Mouse (Mus musculus): ENCODE results near the gene Gcn1l1.
"Not testable (repeated sequence)": the region's sequence is repeated elsewhere in the genome, so short reads cannot be mapped to it uniquely, and the experiment has no call there.

The Gcn1l1 gene

DNA sequence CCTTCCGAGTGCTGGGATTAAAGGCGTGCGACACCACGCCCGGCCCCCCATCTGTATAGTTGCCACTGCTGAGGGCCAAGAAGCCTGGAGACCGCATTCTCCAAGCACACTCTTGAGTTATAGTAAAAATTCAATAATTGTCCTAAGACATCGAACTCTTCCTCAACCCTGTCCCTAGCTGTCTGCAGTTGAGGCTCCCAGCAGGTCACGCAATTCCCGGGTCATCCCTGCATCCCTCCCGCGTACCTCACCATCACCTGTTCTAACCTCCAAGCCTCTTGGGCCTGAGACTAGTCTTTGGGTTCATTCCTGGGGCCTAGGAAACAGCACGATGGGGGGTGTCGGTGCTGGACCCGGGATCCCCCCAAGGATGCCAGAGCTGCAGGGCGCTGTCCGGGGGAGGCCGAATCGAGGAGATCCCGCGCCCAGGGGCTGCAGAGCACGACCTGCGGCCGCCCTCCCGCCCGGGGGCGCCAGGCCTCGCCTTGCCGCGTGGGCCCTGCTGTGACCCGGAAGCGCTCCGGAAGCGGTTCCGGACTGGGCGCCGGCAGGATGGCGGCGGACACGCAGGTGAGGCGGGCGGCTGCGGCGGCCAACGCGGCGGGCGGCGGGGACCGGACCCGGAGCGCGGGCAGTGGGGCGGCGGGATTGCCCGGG, at the start of gene Gcn1l1:
Gene Gcn1l1 (plus strand): TSS at position 518 of the 657 bp plus-strand sequence.
- DNase-seq (ENCODE audit: low spot score), result peak; percentile 70

DNA sequence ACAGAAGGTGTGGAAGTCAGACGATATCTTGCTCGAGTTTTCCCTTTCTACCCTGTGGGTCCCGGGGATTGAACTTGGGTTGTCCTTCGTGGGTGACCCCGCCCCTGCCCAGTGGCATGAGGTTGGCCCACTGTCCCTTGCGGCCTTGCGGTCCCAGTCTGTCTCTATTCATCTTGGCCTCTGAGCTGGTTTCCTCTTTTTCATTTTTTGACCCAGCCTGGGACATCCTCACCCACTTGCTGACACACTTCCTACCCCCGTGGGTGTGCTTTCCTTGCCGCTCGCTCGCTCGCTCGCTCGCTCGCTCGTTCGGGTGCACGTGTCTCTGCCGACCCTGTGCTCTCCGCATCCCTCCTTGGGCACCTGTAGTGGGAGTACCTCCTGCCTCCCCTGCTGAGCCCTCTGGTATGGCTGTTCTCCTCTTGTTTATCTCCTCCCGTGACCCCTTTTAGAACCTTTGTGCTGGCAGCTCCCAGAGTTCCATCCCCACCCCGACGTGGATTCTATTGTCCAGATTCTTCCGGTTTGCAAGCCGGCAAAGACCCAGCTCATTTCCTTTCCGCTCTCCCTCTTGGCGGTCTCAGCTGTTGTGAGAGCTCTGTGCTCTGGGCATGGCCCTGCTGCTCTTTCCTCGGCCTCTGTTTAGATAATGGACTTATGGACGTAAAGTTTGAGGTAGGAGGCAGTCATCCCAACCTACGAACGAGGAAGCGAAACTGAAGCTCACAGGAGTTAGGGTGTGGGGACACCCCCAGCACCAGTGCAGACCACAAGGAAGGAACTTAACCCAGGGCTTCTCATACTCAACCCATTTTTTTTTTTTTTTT, 48.8 kb upstream of the Gcn1l1 start:
- DNase-seq (ENCODE audit: low spot score), result no peak

- DNase-seq (ENCODE audit: low spot score), result no peak
Observed at GRCm38 (mm10) chr5:115516908-115517307, 48.1 kb upstream of the Gcn1l1 start.

DNA sequence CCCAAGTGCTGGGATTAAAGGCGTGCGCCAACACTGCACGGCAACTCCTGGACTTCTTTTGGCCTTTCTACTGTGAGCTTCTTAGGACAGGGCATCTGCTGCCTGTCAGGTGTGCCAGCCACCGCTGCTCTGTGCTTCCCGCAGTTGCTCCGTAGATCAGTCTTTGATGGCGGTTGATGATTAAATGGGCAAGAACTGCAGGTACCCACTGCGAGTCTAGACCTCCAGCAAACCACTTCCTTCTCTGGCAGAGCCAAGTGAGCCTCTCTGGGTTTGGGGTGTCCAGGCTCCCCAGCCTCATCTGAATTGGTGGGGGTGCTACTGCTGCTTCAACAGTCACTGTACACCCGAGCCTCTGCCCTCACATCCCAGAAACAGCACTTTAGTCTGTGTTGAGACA, 47.6 kb upstream of the Gcn1l1 start:
- DNase-seq (ENCODE audit: low spot score), result no peak

- DNase-seq (ENCODE audit: low spot score), result not testable (repeated sequence)
Observed at GRCm38 (mm10) chr5:115518214-115518613, 46.8 kb upstream of the Gcn1l1 start.

DNA sequence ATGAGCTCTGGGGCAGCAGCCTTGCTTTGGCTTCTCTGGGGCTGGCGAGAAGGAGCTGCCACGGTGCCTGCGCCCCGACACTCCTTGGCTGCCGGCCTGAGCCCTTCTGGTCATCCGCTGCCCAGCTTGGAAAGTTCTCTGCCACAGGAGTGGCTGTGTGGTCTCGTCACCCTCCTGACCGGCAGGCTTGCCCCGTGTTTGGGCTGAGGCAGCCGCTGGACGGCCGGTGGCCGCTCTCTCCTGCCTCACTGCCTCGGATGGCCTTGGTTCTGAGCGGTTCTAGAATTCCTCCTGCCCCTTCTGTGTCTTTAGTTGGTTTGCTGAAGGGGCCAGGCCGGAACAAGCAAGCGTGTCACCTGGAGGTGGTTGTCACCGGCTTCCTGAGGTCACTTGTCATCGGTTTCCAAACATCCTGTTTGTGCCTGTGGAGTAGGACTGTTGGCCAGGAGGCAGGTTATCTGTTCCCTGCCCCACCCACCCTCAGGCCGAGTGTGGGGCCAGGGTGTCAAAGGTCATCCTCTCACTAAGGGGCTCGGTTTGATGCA, 44.7 kb upstream of the Gcn1l1 start:
- DNase-seq (ENCODE audit: low spot score), result no peak

DNA sequence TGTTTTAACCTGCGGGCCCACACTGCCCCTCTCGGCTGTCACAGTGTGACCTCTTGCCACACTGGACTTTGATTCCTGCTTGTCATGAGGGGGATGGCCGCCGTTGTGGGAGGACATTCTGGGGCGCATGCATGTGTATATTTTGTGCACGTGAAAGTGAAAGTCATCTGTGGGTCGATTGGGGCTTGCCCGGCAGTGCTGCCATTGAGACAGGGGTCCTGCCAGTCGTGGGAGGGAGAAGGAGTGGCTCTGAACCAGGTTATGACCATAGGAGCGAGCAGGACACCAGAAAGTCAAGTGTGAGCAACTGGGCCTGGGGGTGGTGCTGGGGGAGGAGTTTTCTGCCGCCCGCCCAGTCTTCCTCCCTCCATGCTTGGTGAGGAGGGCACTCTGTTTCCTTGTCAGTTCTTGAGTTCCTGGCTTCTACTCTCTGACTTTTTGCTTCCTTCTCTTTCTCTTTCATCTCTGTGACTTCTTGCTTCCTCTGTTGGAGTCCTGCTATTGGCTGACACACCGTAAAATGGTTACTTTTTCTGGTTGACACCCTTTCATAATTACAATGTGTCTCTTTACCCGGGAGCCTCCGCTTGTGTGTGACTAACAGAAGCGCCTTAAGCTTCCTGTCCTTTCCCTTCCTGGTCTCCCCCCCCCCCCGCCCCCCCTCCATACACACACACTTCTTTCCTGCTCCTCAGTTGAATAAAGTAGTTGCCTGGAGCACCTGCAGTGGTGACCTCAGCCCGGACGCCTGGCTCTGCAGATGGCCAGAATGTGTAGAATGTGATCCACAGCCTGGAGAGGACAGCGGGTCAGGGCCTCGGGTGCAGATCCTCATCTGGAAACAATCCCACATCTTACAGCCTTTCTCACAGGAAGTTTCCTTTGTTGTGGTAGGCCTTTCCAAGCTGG, 43.2 kb upstream of the Gcn1l1 start:
- no peak for DNase-seq (ENCODE audit: low spot score)

DNA sequence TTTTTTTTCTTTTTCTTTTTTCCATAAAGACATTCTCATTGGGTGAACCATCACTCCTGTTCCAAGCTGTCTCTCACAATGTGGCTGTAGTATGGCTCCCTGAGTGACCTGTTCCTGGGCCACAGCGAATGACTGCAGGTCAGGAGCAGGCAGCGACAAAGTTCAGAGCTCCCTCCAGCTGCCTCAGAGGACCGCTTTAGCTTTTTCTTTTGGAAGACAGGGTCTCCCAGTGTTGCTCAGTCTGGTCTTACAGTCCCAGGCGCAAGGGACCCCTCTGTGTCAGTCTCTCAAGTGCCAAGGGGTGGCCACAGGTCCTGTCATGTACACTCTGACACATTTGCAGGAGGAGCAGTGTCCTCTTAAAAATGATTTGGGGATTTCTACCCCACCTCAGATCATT, 42.5 kb upstream of the Gcn1l1 start:
- DNase-seq (ENCODE audit: low spot score), result no peak

GRCm38 (mm10) chr5:115522981-115523499, 42.0 kb upstream of the Gcn1l1 start:
- DNase-seq (ENCODE audit: low spot score), result no peak

DNA sequence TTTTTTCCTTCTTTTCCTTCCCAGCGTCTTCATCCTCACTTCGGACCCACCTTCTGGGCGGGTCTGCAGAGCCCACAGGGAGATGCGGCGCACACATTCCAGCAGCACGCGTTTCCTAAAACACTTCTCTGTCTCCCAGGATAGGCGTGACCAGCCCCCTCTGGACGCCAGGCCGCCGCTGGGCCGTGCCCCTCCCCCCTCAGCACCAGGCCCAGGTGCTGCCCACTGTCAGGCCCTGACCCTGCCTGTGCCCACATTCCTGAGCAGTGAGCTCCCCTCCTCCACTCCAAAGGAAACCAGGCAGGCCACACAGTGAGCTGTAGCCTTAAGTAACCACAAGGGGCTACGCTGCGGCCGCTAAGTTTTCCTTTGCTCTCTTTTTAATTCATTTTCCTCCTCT, 41.1 kb upstream of the Gcn1l1 start:
- DNase-seq (ENCODE audit: low spot score), result no peak

DNA sequence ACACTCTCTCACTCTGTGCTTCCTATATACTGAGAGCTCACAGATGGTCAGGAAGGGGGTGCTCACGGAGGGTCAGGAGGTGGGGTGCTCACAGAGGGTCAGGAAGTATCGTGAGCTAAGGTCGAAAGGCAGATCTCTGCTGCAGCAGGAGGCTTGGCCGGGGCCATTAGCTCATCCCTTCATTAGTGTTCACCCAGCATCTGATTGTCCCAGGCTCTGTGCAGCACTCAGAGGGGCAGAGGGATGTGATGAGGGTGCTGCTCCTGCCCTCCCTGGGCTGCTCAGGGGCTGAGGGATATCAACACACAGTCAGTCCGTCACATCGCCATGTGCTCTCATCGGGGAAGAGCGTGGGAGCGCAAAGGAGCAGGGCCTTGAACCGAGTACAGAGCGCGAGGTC, 40.6 kb upstream of the Gcn1l1 start:
- DNase-seq (ENCODE audit: low spot score), result no peak

- DNase-seq (ENCODE audit: low spot score), result no peak
Observed at GRCm38 (mm10) chr5:115525416-115525815, 39.6 kb upstream of the Gcn1l1 start.

GRCm38 (mm10) chr5:115525943-115526342, 39.1 kb upstream of the Gcn1l1 start:
- DNase-seq (ENCODE audit: low spot score), result no peak

DNA sequence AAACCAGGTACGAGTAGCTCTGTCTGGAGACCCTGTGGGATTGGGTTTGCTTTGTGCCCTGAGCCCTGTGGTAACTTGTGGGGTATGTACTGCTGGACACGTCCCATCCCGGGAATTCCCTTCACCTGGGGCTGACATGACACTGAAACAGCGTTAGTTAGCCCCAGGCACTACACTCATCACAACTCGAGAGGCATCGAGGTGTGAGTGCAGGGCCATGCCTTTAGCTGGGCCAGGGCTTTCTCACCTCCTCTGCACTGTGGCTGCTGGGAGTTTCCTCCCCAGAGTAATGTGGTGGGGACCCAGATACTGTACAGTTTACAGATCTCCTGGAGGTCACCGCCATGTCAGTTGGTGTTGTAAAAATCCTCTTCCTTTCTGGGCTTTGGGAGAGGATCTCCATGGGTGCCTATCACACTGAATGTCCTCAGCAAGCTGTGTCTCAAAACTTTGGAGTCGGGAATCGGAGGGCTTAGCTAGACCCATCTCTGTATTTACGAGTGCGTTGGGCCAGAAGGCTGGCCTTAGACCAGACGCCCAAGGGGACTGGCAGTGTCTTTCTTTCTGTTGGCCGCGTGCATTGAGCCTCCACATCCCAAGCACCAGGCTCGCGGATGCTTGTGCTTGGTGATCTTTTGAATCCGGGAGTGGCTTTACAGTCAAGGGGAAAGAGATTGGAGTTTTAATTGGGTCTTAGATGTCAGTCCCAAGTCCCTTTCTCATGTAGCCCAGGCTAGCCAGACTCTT, 38.4 kb upstream of the Gcn1l1 start:
- DNase-seq (ENCODE audit: low spot score), result no peak

- DNase-seq (ENCODE audit: low spot score), result no peak
Observed at GRCm38 (mm10) chr5:115528128-115528527, 36.9 kb upstream of the Gcn1l1 start.

DNA sequence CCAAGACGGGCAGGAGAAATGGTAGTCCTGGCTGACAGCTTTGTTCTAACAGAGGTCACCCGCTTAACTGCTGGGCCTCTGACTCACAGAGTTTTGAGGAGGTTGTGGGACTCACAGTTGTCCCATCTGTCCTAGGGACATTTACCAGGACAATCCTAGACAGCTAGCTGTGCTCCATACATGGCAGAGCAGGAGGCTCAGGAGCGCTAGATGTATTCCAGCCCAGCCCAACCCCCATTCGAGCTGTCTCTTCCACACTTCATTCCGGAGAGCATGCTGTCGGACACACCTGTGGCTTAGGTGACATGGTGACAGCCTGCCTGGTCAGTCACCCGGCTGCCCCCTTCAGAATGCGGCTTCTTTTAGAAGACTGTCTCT, 35.7 kb upstream of the Gcn1l1 start:
- no peak for DNase-seq (ENCODE audit: low spot score)

GRCm38 (mm10) chr5:115529742-115530446, 35.2 kb upstream of the Gcn1l1 start:
- DNase-seq (ENCODE audit: low spot score), result no peak

- DNase-seq (ENCODE audit: low spot score), result no peak
Observed at GRCm38 (mm10) chr5:115530447-115530809, 34.6 kb upstream of the Gcn1l1 start.

- DNase-seq (ENCODE audit: low spot score), result peak; percentile 64
Observed at GRCm38 (mm10) chr5:115531671-115532270, 33.3 kb upstream of the Gcn1l1 start.

- no peak for DNase-seq (ENCODE audit: low spot score)
Observed at GRCm38 (mm10) chr5:115534290-115534731, 30.7 kb upstream of the Gcn1l1 start.

Measured in ovary, postnatal 14 days (tissue).